Mouse (Mus musculus) midbrain, embryonic 14.5 days (tissue): ENCODE results near the gene Igfals. TPM values are rescaled to one million over a fixed set of nuclear protein-coding genes. Genes with fewer than 3 reads are reported as not detected.
A peak's percentile ranks its signal among the peaks of the same experiment; 100 is the strongest.

Source experiments
- ATAC-seq: fragments of 200-750 bp; cut with Nextera tagmentation; 2 replicates; pipeline ENCODE4 v1.8.0; 2017; ENCODE audit warnings: moderate number of reproducible peaks, moderate library complexity; ENCODE audit not compliant: low FRiP score, low TSS enrichment
- DNase-seq: peaks from one replicate; pipeline ENCODE4 v3.0.0-alpha.2; 2015
- H3K27ac ChIP-seq: fragments of 300-500 bp; sonication (generic); replicated peaks from 2 replicates; pipeline ENCODE4 v1.5.1; 2014; ENCODE audit warnings: mild to moderate bottlenecking, low read depth, low read length, moderate library complexity
- H3K27me3 ChIP-seq: fragments of 300-500 bp; sonication (generic); 2 replicates; pipeline ENCODE4 v1.6.1; 2014; ENCODE audit warnings: low read length, control low read depth, mixed read lengths; ENCODE audit not compliant: control insufficient read depth, insufficient read depth
- H3K36me3 ChIP-seq: fragments of 300-500 bp; sonication (generic); 2 replicates; pipeline ENCODE4 v1.6.1; 2014; ENCODE audit warnings: low read length, control low read depth; ENCODE audit not compliant: control insufficient read depth, insufficient read depth
- H3K4me1 ChIP-seq: fragments of 300-500 bp; sonication (generic); 2 replicates; pipeline ENCODE4 v1.6.1; 2014; ENCODE audit warnings: mild to moderate bottlenecking, antibody characterized with exemption, low read length, control low read depth; ENCODE audit not compliant: control insufficient read depth, insufficient read depth
- H3K4me2 ChIP-seq: fragments of 300-500 bp; sonication (generic); 2 replicates; pipeline ENCODE4 v1.6.1; 2014; ENCODE audit warnings: mild to moderate bottlenecking, low read length, moderate library complexity
- H3K4me3 ChIP-seq: fragments of 300-500 bp; sonication (generic); replicated peaks from 2 replicates; pipeline ENCODE4 v1.5.1; 2014; ENCODE audit warnings: low read depth, low read length
- H3K9ac ChIP-seq: fragments of 300-500 bp; sonication (generic); replicated peaks from 2 replicates; pipeline ENCODE4 v1.6.1; 2014; ENCODE audit warnings: mild to moderate bottlenecking, low read length, moderate library complexity
- H3K9me3 ChIP-seq: fragments of 300-500 bp; sonication (generic); 2 replicates; pipeline ENCODE4 v1.6.1; 2016; ENCODE audit warnings: low read length, control low read depth, mixed read lengths; ENCODE audit not compliant: control insufficient read depth
- WGBS: fragments of 180-500 bp; shearing (Covaris S2); extraction: QIAGEN DNeasy Blood & Tissue Kit; methylation state at CpG from one replicate; pipeline ENCODE4 v1.1.7; 2014; 5-methylcytosine and 5-hydroxymethylcytosine counted together
- polyA plus RNA-seq: library from polyadenylated mRNA; unstranded; fragments of >200 nt; fragmentation: Nextera tagmentation; extraction: Ambion mirVana; gene quantifications from 2 replicates; pipeline ENCODE4 v1.2.1, GENCODE M21; 2014

Igfals gene
- polyA plus RNA-seq, 1 experiment from 2014 or later = not detected

DNA sequence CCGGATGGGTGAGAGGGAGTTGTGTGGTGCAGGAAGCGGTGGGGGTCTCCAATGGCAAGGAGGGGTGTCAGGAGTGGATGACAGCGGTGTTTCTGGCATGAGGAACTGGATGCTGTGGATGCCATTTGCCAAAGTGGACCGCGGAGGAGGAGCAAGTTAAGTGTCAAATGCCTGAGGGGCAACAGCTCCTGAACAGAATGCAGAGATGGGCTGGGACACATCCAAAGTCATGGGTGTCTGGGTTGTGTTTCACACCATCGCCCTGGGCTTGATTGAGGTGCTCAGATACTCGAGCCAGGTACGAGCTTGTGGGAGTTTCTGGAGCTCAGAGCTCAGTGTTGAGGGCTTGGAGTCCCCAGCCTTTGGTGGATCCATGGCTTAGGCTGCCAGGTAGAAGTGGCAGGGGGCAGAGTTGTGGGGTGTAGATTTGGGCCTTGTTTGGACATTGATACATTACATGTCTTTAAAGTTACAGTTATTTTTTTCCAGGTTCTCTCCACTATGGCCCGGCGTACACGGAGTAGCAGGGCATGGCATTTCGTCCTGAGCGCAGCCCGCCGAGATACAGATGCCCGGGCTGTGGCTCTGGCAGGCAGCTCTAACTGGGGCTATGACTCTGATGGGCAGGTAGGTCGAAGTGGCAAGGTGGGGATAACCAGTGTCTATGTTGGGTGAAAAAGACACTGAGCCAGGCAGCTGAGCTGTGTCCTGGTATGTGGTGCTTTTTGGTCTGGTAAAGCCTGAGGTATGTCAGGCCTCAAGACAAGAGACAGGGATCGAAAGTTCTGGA lies 21.7 kb downstream of the Igfals start:
- H3K9me3 ChIP-seq = no peaks in the 10 kb centered on the region
- WGBS = 70% methylated on average over 18 of the region's 18 CpGs
- peak overlapping the region; percentile 80 for H3K9ac ChIP-seq
- ATAC-seq (no peak), DNase-seq (no peak)
- peaks cover 57% of the 10 kb centered on the region for H3K36me3 ChIP-seq
- no peaks in the 10 kb centered on the region for H3K27me3 ChIP-seq
- H3K27ac ChIP-seq = no peak overlapping the region
- peak overlapping the region; percentile 88 for H3K4me3 ChIP-seq
- peak overlapping the region; percentile 80 for H3K4me2 ChIP-seq
- H3K4me1 ChIP-seq = peaks cover 19% of the 10 kb centered on the region

GRCm38 (mm10) chr17:24888862-24889261 lies 23.1 kb downstream of the Igfals start:
- peaks cover 20% of the 10 kb centered on the region for H3K4me1 ChIP-seq
- no peak for DNase-seq
- H3K4me2 ChIP-seq = no peak overlapping the region
- no peak overlapping the region for H3K27ac ChIP-seq
- H3K9ac ChIP-seq = no peak overlapping the region
- H3K9me3 ChIP-seq = no peaks in the 10 kb centered on the region
- WGBS = 92% methylated on average over 3 of the region's 3 CpGs
- no peak overlapping the region for H3K4me3 ChIP-seq
- peaks cover 57% of the 10 kb centered on the region for H3K36me3 ChIP-seq
- H3K27me3 ChIP-seq = no peaks in the 10 kb centered on the region
- no peak for ATAC-seq

- Histone ChIP-seq H3K36me3 (peaks cover 57% of the 10 kb centered on the region), H3K4me2 (no peak overlapping the region), H3K4me3 (no peak overlapping the region), H3K9ac (no peak overlapping the region), H3K27me3 (no peaks in the 10 kb centered on the region), H3K9me3 (no peaks in the 10 kb centered on the region), H3K27ac (no peak overlapping the region), H3K4me1 (peaks cover 24% of the 10 kb centered on the region)
- WGBS = 87% methylated on average over 19 of the region's 19 CpGs
- DNase-seq (no peak), ATAC-seq (no peak)
These were observed 24.6 kb downstream of the Igfals start for GRCm38 (mm10) chr17:24890151-24891092.

DNA sequence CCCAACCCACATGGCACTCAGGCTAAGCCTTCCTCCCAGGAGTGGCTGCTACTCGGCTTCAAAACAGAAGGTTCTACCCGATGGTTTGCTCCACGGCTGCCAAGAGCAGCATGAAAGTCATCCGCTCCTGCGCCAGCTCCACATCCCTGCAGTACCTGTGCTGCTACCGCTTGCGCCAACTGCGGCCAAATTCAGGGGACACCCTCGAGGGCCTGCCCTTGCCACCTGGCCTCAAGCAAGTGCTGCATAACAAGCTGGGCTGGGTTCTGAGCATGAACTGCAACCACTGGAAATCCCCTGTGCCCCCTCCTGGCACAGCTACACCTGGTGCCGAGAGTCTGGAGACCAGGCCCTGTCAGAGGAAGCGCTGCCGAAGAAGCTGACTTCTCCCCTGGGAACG lies 25.5 kb downstream of the Igfals start:
- no peak for DNase-seq

GRCm38 (mm10) chr17:24892785-24893184 lies 27.0 kb downstream of the Igfals start:
- no peak overlapping the region for H3K9ac ChIP-seq
- H3K4me2 ChIP-seq = no peak overlapping the region
- DNase-seq = no peak
- no peaks in the 10 kb centered on the region for H3K27me3 ChIP-seq
- peaks cover 65% of the 10 kb centered on the region for H3K36me3 ChIP-seq
- H3K4me1 ChIP-seq = peaks cover 34% of the 10 kb centered on the region
- H3K4me3 ChIP-seq = no peak overlapping the region
- no peak overlapping the region for H3K27ac ChIP-seq
- H3K9me3 ChIP-seq = no peaks in the 10 kb centered on the region
- 88% methylated on average over 12 of the region's 12 CpGs for WGBS
- no peak for ATAC-seq

More for the DNA sequence above, 25.5 kb downstream of the Igfals start:
- Histone ChIP-seq H3K9ac (no peak overlapping the region), H3K27ac (no peak overlapping the region), H3K4me1 (peaks cover 29% of the 10 kb centered on the region), H3K9me3 (no peaks in the 10 kb centered on the region), H3K27me3 (no peaks in the 10 kb centered on the region), H3K36me3 (peaks cover 57% of the 10 kb centered on the region), H3K4me3 (no peak overlapping the region), H3K4me2 (no peak overlapping the region)
- no peak for ATAC-seq
- WGBS = 89% methylated on average over 13 of the region's 13 CpGs

DNA sequence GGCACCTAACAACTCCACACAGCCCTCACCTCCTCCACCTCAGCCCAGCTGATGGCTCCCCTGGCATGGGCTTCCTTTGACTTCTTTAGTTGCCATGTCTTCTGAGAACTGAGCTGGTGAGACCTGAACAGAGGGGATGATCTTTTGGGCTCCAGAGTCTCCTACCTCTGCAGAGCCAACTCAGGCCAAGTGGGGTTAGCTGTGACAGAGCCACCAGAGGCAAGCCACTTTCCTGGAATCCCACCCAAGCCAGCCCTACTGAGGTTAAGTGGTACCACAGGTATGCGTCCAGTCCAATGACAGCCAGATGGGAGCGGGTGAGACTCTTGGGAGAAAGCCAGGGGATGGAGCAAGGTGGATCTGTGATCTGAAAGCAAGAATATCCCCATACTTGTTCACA lies 27.5 kb downstream of the Igfals start:
- WGBS = 96% methylated on average over 2 of the region's 2 CpGs
- Histone ChIP-seq H3K27me3 (no peaks in the 10 kb centered on the region), H3K27ac (no peak overlapping the region), H3K9me3 (no peaks in the 10 kb centered on the region), H3K4me3 (0 out of 2 replicates have a peak overlapping the region, but pooled peaks have one; percentile 2), H3K9ac (no peak overlapping the region), H3K36me3 (peaks cover 70% of the 10 kb centered on the region), H3K4me1 (peaks cover 31% of the 10 kb centered on the region), H3K4me2 (no peak overlapping the region)
- ATAC-seq (no peak), DNase-seq (no peak)

DNA sequence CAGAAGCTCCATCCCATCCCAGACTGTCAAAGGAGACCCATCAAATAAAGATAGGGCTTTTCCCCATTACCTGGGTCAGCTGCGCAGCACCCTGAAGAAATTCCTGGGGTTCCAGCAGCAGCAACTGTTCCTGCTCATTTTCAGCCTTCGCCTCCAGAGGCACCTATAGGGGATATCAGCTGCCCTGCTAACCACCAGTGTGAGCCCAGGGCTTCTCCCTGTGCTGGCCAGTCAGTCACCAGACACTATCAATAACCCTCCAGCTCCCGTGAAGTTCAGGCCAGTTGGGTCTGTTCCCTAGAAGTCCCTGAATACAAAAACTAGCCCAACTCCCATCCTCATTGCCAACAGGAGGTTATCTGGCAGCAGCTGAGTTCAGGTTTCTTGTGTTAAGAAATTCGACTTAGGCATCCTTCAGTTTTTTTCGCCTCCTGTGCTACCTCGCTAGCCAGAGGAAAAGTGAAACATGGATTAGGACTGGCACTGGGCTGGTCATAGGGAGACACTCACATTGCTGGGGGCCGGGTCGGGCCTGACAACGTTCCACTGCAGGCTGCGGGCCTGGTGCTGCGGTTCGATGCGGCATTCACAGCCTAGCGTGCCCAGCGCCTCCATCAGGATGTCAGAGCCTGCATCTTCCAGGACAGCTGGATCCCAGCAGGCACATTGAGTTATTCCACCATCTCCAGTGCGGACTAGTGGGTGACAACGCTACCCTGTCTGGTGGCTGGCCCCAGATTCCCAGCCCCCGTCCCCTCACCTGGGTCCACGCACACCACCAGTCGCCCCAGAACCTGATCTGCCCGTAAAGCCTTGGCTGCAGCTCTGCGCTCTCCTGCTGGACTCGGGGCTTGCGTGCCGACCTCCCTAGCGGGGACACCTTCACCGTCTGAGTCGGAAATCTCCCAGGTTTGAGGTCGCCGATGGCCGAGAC lies 28.5 kb downstream of the Igfals start:
- Histone ChIP-seq H3K27me3 (no peaks in the 10 kb centered on the region), H3K4me2 (peak overlapping the region; percentile 100), H3K9me3 (no peaks in the 10 kb centered on the region), H3K36me3 (peaks cover 71% of the 10 kb centered on the region), H3K27ac (peak overlapping the region; percentile 83), H3K9ac (peak overlapping the region; percentile 82), H3K4me1 (peaks cover 31% of the 10 kb centered on the region), H3K4me3 (peak overlapping the region; percentile 83)
- ATAC-seq (no peak; the same call in 1 of the 2 replicates), DNase-seq (peak; percentile 37)
- WGBS = 11% methylated on average over 31 of the region's 31 CpGs

DNA sequence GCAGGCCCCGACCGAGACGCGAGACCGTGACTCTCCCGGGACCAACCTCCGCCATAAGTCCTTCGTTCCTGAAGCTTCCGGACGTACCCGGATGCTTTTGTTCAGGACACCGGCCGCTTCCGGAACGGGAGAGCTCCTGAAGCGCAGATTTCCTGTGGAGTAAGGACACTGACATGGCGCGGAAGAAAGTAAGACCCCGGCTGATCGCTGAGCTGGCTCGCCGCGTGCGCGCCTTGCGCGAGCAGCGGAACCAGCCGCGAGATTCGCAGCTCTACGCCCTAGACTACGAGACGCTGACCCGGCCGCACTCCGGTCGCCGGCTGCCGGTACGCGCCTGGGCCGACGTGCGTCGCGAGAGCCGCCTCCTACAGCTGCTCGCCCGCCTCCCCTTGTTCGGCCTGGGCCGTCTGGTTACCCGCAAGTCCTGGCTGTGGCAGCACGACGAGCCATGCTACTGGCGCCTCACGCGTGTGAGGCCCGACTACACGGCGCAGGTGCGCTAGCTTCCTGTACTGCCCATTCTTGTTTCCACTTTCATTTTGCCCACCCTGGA lies 29.3 kb downstream of the Igfals start, which contains the start of the genes Eme2 and Mrps34:
Eme2 (minus strand) TSS at position 93 of the 553 bp plus-strand sequence.
Mrps34 (plus strand) TSS at position 122 of the 553 bp plus-strand sequence.
- Histone ChIP-seq H3K27ac (peak within 1 kb of the TSS; percentile 83), H3K9me3 (no peaks in the 10 kb centered on the region), H3K4me2 (peak within 1 kb of the TSS; percentile 100), H3K36me3 (peaks cover 72% of the 10 kb centered on the region), H3K4me3 (peak within 1 kb of the TSS; percentile 83), H3K9ac (peak within 1 kb of the TSS; percentile 82), H3K4me1 (peaks cover 31% of the 10 kb centered on the region), H3K27me3 (no peaks in the 10 kb centered on the region)
- peak; percentile 94 for DNase-seq
- WGBS = under 1% methylated on average over 62 of the region's 62 CpGs
- ATAC-seq = peak; percentile 63; the same call in 1 of the 2 replicates
